Mouse (Mus musculus): ENCODE data around the gene Dnajc12. TPM values are rescaled to one million over a fixed set of nuclear protein-coding genes. Genes with fewer than 3 reads are reported as not detected.

Gene Dnajc12
- polyA plus RNA-seq, 1 experiment from 2014 or later: 18.7 TPM

GRCm38 (mm10) chr10:63422736-63422992, 40.4 kb downstream of the Dnajc12 start:
- no peaks in the 10 kb centered on the region for H3K9me3 ChIP-seq (ENCODE audit: control insufficient read depth, low read length)
- no peaks in the 10 kb centered on the region for H3K36me3 ChIP-seq (ENCODE audit: control insufficient read depth, insufficient read depth, low read length)
- no peak overlapping the region for H3K9ac ChIP-seq (ENCODE audit: low read depth, low read length)
- WGBS: 91% methylated on average over 5 of the region's 5 CpGs
- no peak overlapping the region for H3K4me3 ChIP-seq (ENCODE audit: low read depth, low read length)
- DNase-seq (ENCODE audit: low spot score): no peak
- no peak for ATAC-seq (replicated peaks; ENCODE audit: low FRiP score)
- no peaks in the 10 kb centered on the region for H3K27me3 ChIP-seq (replicated peaks; ENCODE audit: control insufficient read depth, insufficient read depth, low read length)
- H3K27ac ChIP-seq (ENCODE audit: low read depth, low read length): no peak overlapping the region
- H3K4me2 ChIP-seq: no peak overlapping the region
- H3K4me1 ChIP-seq (replicated peaks; ENCODE audit: control insufficient read depth, insufficient read depth, low read length): peaks cover 5% of the 10 kb centered on the region

- H3K27ac ChIP-seq (ENCODE audit: low read depth, low read length): 0 out of 2 replicates have a peak overlapping the region, but pooled peaks have one; percentile 47
- ATAC-seq (replicated peaks; ENCODE audit: low FRiP score): peak; percentile 86
- H3K9ac ChIP-seq (ENCODE audit: low read depth, low read length): no peak overlapping the region
These were observed 41.6 kb downstream of the Dnajc12 start for GRCm38 (mm10) chr10:63423591-63424474.

DNA sequence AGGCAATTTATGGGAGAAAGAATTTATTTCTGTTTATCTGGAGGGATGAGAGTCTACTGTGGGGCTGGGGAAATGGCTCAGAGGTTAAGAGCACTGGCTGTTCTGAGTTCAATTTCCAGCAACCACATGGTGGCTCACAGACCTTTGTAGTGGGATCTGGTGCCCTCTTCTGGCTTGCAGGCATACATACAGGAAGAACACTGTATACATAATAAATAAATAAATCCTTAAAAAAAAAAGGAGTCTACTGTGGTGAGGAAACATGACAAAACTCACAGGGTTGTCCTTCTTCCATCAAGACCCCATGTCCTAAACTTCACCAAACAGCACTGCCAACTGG, 42.2 kb downstream of the Dnajc12 start:
- Histone ChIP-seq H3K9me3 (ENCODE audit: control insufficient read depth, low read length) (no peaks in the 10 kb centered on the region), H3K4me1 (replicated peaks; ENCODE audit: control insufficient read depth, insufficient read depth, low read length) (peaks cover 9% of the 10 kb centered on the region), H3K9ac (ENCODE audit: low read depth, low read length) (no peak overlapping the region), H3K4me3 (ENCODE audit: low read depth, low read length) (no peak overlapping the region), H3K36me3 (ENCODE audit: control insufficient read depth, insufficient read depth, low read length) (no peaks in the 10 kb centered on the region), H3K27me3 (replicated peaks; ENCODE audit: control insufficient read depth, insufficient read depth, low read length) (no peaks in the 10 kb centered on the region), H3K27ac (ENCODE audit: low read depth, low read length) (no peak overlapping the region), H3K4me2 (no peak overlapping the region)
- ATAC-seq (replicated peaks; ENCODE audit: low FRiP score) (no peak; the same call in 1 of the 2 replicates), DNase-seq (ENCODE audit: low spot score) (no peak)

More at GRCm38 (mm10) chr10:63423591-63424474, 41.6 kb downstream of the Dnajc12 start:
- no peaks in the 10 kb centered on the region for H3K36me3 ChIP-seq (ENCODE audit: control insufficient read depth, insufficient read depth, low read length)
- H3K4me1 ChIP-seq (replicated peaks; ENCODE audit: control insufficient read depth, insufficient read depth, low read length): peaks cover 9% of the 10 kb centered on the region
- DNase-seq (ENCODE audit: low spot score): no peak
- H3K9me3 ChIP-seq (ENCODE audit: control insufficient read depth, low read length): no peaks in the 10 kb centered on the region
- no peak overlapping the region; the same call in 1 of the 2 replicates for H3K4me2 ChIP-seq
- H3K4me3 ChIP-seq (ENCODE audit: low read depth, low read length): no peak overlapping the region
- H3K27me3 ChIP-seq (replicated peaks; ENCODE audit: control insufficient read depth, insufficient read depth, low read length): no peaks in the 10 kb centered on the region
- WGBS: 59% methylated on average over 9 of the region's 9 CpGs

- no peak overlapping the region for H3K9ac ChIP-seq (ENCODE audit: low read depth, low read length)
- ATAC-seq (replicated peaks; ENCODE audit: low FRiP score): no peak
- no peaks in the 10 kb centered on the region for H3K27me3 ChIP-seq (replicated peaks; ENCODE audit: control insufficient read depth, insufficient read depth, low read length)
- no peak overlapping the region for H3K4me3 ChIP-seq (ENCODE audit: low read depth, low read length)
- H3K9me3 ChIP-seq (ENCODE audit: control insufficient read depth, low read length): no peaks in the 10 kb centered on the region
- H3K36me3 ChIP-seq (ENCODE audit: control insufficient read depth, insufficient read depth, low read length): no peaks in the 10 kb centered on the region
- peaks cover 9% of the 10 kb centered on the region for H3K4me1 ChIP-seq (replicated peaks; ENCODE audit: control insufficient read depth, insufficient read depth, low read length)
- no peak overlapping the region for H3K4me2 ChIP-seq
- DNase-seq (ENCODE audit: low spot score): no peak
- WGBS: 75% methylated on average over 8 of the region's 8 CpGs
- H3K27ac ChIP-seq (ENCODE audit: low read depth, low read length): no peak overlapping the region
These were observed 44.9 kb downstream of the Dnajc12 start for GRCm38 (mm10) chr10:63427146-63427545.

- no peak overlapping the region for H3K27ac ChIP-seq (ENCODE audit: low read depth, low read length)
These were observed 46.2 kb downstream of the Dnajc12 start for GRCm38 (mm10) chr10:63428243-63429022.

DNA sequence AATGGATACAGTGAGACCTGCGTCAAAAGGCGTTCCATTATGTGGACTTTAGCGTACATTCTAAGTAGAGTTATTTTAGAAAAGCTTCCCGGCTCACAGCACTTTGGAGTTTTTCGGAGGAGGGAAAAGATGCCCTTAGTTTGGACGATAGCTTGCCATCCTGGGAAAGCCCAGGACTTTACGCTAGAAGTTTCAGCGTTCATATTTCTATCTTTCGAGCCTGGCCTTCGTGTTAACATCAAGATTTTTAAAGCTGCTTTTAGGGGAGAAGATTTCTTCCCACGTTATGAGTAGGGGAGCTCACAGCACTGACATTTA, 46.7 kb downstream of the Dnajc12 start:
- H3K27me3 ChIP-seq (replicated peaks; ENCODE audit: control insufficient read depth, insufficient read depth, low read length): no peaks in the 10 kb centered on the region
- H3K4me1 ChIP-seq (replicated peaks; ENCODE audit: control insufficient read depth, insufficient read depth, low read length): peaks cover 4% of the 10 kb centered on the region; the same call in 1 of the 2 replicates
- DNase-seq (ENCODE audit: low spot score) (no peak), ATAC-seq (replicated peaks; ENCODE audit: low FRiP score) (no peak)
- H3K4me2 ChIP-seq: peak overlapping the region; percentile 90
- H3K27ac ChIP-seq (ENCODE audit: low read depth, low read length): no peak overlapping the region
- peak overlapping the region; percentile 82 for H3K4me3 ChIP-seq (ENCODE audit: low read depth, low read length)
- no peaks in the 10 kb centered on the region for H3K36me3 ChIP-seq (ENCODE audit: control insufficient read depth, insufficient read depth, low read length)
- H3K9me3 ChIP-seq (ENCODE audit: control insufficient read depth, low read length): no peaks in the 10 kb centered on the region
- 3% methylated on average over 11 of the region's 11 CpGs for WGBS
- H3K9ac ChIP-seq (ENCODE audit: low read depth, low read length): peak overlapping the region; percentile 61

More at GRCm38 (mm10) chr10:63428243-63429022, 46.2 kb downstream of the Dnajc12 start:
- ATAC-seq (replicated peaks; ENCODE audit: low FRiP score): no peak
- WGBS: 21% methylated on average over 19 of the region's 19 CpGs
- peak; percentile 54 for DNase-seq (ENCODE audit: low spot score)
- Histone ChIP-seq H3K4me1 (replicated peaks; ENCODE audit: control insufficient read depth, insufficient read depth, low read length) (peaks cover 4% of the 10 kb centered on the region; the same call in 1 of the 2 replicates), H3K9me3 (ENCODE audit: control insufficient read depth, low read length) (no peaks in the 10 kb centered on the region), H3K4me3 (ENCODE audit: low read depth, low read length) (peak overlapping the region; percentile 82), H3K27me3 (replicated peaks; ENCODE audit: control insufficient read depth, insufficient read depth, low read length) (no peaks in the 10 kb centered on the region), H3K9ac (ENCODE audit: low read depth, low read length) (peak overlapping the region; percentile 61), H3K4me2 (peak overlapping the region; percentile 90), H3K36me3 (ENCODE audit: control insufficient read depth, insufficient read depth, low read length) (no peaks in the 10 kb centered on the region)

DNA sequence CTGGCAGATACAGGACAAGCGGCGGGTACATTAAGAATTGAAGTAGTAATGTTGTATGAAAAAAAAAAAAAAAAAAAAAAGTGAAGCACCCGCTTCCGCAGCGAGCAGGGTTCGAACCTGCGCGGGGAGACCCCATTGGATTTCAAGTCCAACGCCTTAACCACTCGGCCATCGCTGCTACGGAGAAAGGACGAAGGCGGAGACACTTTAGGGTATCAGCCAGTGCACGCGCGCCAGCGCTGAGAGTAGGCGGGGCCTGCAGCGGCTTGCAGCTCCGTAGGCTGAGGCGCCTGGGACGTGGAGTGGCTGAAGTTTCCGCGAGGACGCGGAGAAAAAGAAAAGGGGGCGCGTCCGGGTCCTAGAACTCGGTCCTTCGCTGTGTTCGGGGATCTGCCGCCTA, 47.1 kb downstream of the Dnajc12 start:
- ATAC-seq (replicated peaks; ENCODE audit: low FRiP score): peak; percentile 88

DNA sequence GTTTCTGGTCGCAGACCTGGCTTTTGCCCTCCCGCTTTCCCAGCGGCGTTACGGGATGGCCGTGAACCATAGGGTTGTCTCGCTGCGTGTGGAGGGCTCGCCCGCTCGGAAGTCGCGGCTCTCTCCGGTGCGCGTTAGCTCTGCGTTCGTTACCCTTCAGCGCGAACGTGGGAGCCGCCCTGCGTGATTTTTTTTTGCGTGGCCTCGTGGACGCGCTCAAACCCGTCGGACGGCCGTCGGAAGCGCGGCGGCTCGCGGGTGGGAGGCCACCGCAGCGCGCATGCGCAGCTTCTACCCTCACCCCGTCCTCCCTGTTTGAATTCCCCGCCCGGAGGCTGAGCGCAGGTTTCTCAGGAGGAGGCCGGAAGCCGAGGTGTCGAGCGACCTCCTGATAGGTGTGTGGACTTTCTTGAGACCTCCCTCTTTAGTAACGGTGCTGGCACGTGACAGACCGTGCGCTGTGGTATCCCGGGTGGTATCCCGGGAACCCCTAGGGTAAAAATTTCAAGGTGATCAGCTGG, 47.6 kb downstream of the Dnajc12 start, which contains the start of gene Ctnna3:
Gene Ctnna3, plus strand, starts transcription at position 314 of the 521 bp plus-strand sequence.
- Histone ChIP-seq H3K9me3 (ENCODE audit: control insufficient read depth, low read length) (no peaks in the 10 kb centered on the region), H3K4me1 (replicated peaks; ENCODE audit: control insufficient read depth, insufficient read depth, low read length) (peaks cover 4% of the 10 kb centered on the region; the same call in 1 of the 2 replicates), H3K27me3 (replicated peaks; ENCODE audit: control insufficient read depth, insufficient read depth, low read length) (no peaks in the 10 kb centered on the region), H3K4me3 (ENCODE audit: low read depth, low read length) (peak within 1 kb of the TSS; percentile 82), H3K36me3 (ENCODE audit: control insufficient read depth, insufficient read depth, low read length) (no peaks in the 10 kb centered on the region), H3K4me2 (peak within 1 kb of the TSS; percentile 90), H3K27ac (ENCODE audit: low read depth, low read length) (peak within 1 kb of the TSS; percentile 79), H3K9ac (ENCODE audit: low read depth, low read length) (peak within 1 kb of the TSS; percentile 87)
- DNase-seq (ENCODE audit: low spot score) (peak; percentile 88), ATAC-seq (replicated peaks; ENCODE audit: low FRiP score) (peak; percentile 92)
- under 1% methylated on average over 55 of the region's 55 CpGs for WGBS

More for the DNA sequence above, 47.1 kb downstream of the Dnajc12 start:
- H3K36me3 ChIP-seq (ENCODE audit: control insufficient read depth, insufficient read depth, low read length): no peaks in the 10 kb centered on the region
- H3K4me1 ChIP-seq (replicated peaks; ENCODE audit: control insufficient read depth, insufficient read depth, low read length): peaks cover 4% of the 10 kb centered on the region; the same call in 1 of the 2 replicates
- H3K27ac ChIP-seq (ENCODE audit: low read depth, low read length): peak overlapping the region; percentile 79
- WGBS: under 1% methylated on average over 34 of the region's 34 CpGs
- H3K9me3 ChIP-seq (ENCODE audit: control insufficient read depth, low read length): no peaks in the 10 kb centered on the region
- peak; percentile 100 for DNase-seq (ENCODE audit: low spot score)
- peak overlapping the region; percentile 82 for H3K4me3 ChIP-seq (ENCODE audit: low read depth, low read length)
- peak overlapping the region; percentile 87 for H3K9ac ChIP-seq (ENCODE audit: low read depth, low read length)
- H3K27me3 ChIP-seq (replicated peaks; ENCODE audit: control insufficient read depth, insufficient read depth, low read length): no peaks in the 10 kb centered on the region
- peak overlapping the region; percentile 90 for H3K4me2 ChIP-seq
